Mouse (Mus musculus): ENCODE data around the gene Cryzl1.

GRCm38 (mm10) chr16:91751644-91752385 is 23.0 kb upstream of the Cryzl1 start:
- no peak for TF ChIP-seq CTCF (IDR thresholded peaks at IDR 0.05; ENCODE audit: low read depth)
- no peak for TF ChIP-seq EP300 (IDR thresholded peaks at IDR 0.05; ENCODE audit: low read depth)

Data from heart, postnatal 0 days (tissue).